Mouse (Mus musculus): ENCODE results near the gene Gcn1l1. TPM values are rescaled to one million over a fixed set of nuclear protein-coding genes. Genes with fewer than 3 reads are reported as not detected.

Gene Gcn1l1
- polyA plus RNA-seq, 1 experiment from 2014 or later = 47.8 TPM

DNA sequence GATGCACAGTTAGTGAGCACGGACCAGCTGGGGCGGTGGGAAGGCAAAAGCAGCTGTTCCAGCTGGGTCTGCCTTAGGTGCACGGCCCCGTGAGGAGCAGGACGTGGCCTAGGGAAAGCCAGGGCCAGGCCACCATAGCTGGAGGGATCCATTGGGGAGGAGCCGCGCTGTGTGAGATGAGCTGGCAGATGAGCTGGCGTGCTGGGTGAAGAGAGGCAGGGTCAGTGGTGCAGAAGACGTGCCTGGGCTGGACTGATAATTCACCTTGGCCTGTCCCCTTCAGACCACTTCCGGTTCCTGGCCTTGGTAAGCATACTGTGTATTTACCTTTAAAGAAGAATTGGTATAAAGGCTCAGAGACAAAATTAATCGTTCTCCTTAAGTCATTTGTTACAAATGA is 46.5 kb downstream of the Gcn1l1 start:
- Histone ChIP-seq H3K27me3 (ENCODE audit: insufficient read depth, poor library complexity, severe bottlenecking) (no peaks in the 10 kb centered on the region), H3K4me1 (0 out of 2 replicates have a peak, but pooled peaks cover 9% of the 10 kb centered on the region), H3K4me3 (no peak overlapping the region), H3K27ac (no peak overlapping the region; the same call in 1 of the 2 replicates), H3K9me3 (no peaks in the 10 kb centered on the region), H3K36me3 (peaks cover 99% of the 10 kb centered on the region)
- 86% methylated on average over 11 of the region's 11 CpGs for WGBS
- no peak for DNase-seq (ENCODE audit: low spot score)

- Histone ChIP-seq H3K4me3 (no peak overlapping the region), H3K36me3 (peaks cover 100% of the 10 kb centered on the region), H3K4me1 (0 out of 2 replicates have a peak, but pooled peaks cover 9% of the 10 kb centered on the region), H3K27ac (no peak overlapping the region), H3K27me3 (ENCODE audit: insufficient read depth, poor library complexity, severe bottlenecking) (no peaks in the 10 kb centered on the region), H3K9me3 (no peaks in the 10 kb centered on the region)
- no peak for DNase-seq (ENCODE audit: low spot score)
- whole genome bisulfite sequencing = 91% methylated on average over 9 of the region's 9 CpGs
Observed at GRCm38 (mm10) chr5:115613332-115613731, 48.3 kb downstream of the Gcn1l1 start.

- 0 out of 2 replicates have a peak, but pooled peaks cover 7% of the 10 kb centered on the region for H3K4me1 ChIP-seq
- H3K36me3 ChIP-seq = peaks cover 100% of the 10 kb centered on the region
- no peaks in the 10 kb centered on the region for H3K27me3 ChIP-seq (ENCODE audit: insufficient read depth, poor library complexity, severe bottlenecking)
- DNase-seq (ENCODE audit: low spot score) = no peak
- H3K9me3 ChIP-seq = no peaks in the 10 kb centered on the region
- no peak overlapping the region for H3K4me3 ChIP-seq
- WGBS = 75% methylated on average over 7 of the region's 7 CpGs
- no peak overlapping the region for H3K27ac ChIP-seq
Observed at GRCm38 (mm10) chr5:115614948-115615347, 49.9 kb downstream of the Gcn1l1 start.

GRCm38 (mm10) chr5:115619690-115620089 is 54.6 kb downstream of the Gcn1l1 start:
- no peaks in the 10 kb centered on the region for H3K9me3 ChIP-seq
- no peak overlapping the region for H3K4me3 ChIP-seq
- no peak overlapping the region for H3K27ac ChIP-seq
- DNase-seq (ENCODE audit: low spot score) = no peak
- H3K27me3 ChIP-seq (ENCODE audit: insufficient read depth, poor library complexity, severe bottlenecking) = no peaks in the 10 kb centered on the region
- WGBS = 92% methylated on average over 15 of the region's 15 CpGs
- 0 out of 2 replicates have a peak, but pooled peaks cover 7% of the 10 kb centered on the region for H3K4me1 ChIP-seq
- H3K36me3 ChIP-seq = peaks cover 86% of the 10 kb centered on the region

DNA sequence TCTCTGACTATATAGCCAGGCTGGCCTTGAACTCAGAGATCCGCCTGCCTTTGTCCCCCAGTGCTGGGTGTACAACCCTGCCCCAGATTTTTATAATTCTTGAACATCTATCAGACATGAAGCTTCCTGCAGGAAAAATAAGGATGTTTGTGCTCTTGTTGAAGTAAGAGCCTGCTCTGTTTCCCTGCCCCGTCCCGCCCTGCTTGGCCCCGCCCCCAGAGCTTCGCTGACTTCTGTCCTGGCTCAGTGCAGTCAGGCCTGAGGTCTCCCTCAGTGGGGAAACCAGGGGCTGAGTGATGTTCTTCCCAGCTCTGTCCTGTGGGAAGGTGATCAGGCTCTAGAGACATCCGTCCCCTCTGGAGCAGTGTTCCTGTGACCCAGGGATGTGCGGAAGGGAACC is 57.6 kb downstream of the Gcn1l1 start:
- Histone ChIP-seq H3K27me3 (ENCODE audit: insufficient read depth, poor library complexity, severe bottlenecking) (no peaks in the 10 kb centered on the region), H3K4me1 (0 out of 2 replicates have a peak, but pooled peaks cover 3% of the 10 kb centered on the region), H3K9me3 (no peaks in the 10 kb centered on the region), H3K36me3 (peaks cover 56% of the 10 kb centered on the region), H3K4me3 (no peak overlapping the region), H3K27ac (no peak overlapping the region)
- WGBS = 91% methylated on average over 7 of the region's 7 CpGs
- DNase-seq (ENCODE audit: low spot score) = no peak

DNA sequence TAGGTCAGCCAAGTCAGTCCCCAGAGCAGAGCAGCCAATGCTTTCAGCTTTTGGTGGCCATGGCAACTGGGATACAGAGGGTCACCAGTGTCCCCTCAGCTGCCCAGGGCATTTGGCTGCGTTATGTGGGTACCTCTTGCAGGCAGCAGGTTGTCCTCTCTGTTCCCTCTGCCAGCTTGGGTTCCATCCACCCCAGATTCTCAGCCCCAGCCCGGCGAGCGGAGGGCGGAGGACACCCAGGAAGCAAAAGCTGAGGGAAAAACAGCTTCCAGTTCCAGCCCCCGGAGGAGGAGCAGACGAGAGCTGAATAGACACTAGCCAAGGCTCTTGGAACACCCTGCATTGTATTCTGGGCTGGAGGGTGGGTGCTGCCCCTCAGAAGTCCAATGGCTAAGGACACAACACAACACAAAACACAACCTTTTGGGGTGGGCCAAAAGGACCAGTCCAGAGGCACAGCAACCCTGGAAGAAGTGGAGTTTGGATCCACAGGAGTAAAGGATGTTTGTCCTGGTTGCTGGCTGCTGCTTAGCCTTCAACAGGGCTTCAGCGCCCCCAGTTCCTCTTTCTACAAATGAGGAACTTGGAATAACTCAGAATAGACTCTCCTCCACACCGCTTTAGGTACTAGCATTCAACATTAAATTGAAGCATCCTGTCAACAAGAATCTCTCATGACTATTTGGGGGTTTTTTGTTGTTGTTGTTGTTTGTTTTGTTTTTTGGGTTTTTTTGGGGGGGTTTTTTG is 58.8 kb downstream of the Gcn1l1 start:
- Histone ChIP-seq H3K4me3 (no peak overlapping the region), H3K27ac (no peak overlapping the region)

DNA sequence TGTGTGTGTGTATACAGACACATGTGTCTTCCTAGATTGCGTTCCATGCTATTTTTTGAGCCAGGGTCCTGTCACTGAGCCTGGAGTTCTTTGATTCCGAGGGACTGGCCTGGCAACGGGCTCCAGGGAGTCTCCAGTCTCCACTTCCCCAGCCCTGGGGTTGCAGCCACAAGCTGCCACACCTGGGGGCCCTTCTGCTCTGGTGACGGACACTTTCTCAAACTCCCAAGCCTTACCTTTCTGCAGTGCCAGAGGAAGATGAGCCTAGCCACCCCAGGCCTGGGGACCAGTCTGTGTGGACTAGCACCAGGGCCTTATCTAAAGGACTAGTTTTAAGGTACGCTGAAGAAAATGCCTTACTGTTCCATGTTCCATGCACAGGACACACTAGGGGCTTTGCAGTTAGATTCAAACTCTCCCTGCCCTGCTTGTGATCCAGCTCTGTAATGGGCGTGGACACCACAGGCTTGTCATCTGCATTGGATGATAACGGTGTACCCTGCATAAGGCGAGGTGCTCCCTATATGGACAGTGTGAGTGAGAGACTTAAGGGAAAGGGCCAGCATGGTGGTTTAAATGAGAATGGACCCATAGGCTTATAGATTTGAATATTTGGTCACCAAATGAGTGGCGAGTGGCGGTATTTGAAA is 61.3 kb downstream of the Gcn1l1 start:
- no peaks in the 10 kb centered on the region for H3K9me3 ChIP-seq
- H3K4me3 ChIP-seq = no peak overlapping the region
- peaks cover 19% of the 10 kb centered on the region for H3K36me3 ChIP-seq
- peak; percentile 85 for DNase-seq (ENCODE audit: low spot score)
- 71% methylated on average over 10 of the region's 10 CpGs for WGBS
- H3K4me1 ChIP-seq = peaks cover 11% of the 10 kb centered on the region
- no peaks in the 10 kb centered on the region for H3K27me3 ChIP-seq (ENCODE audit: insufficient read depth, poor library complexity, severe bottlenecking)
- H3K27ac ChIP-seq = peak overlapping the region; percentile 63; the same call in 1 of the 2 replicates

More for the DNA sequence above, 58.8 kb downstream of the Gcn1l1 start:
- DNase-seq (ENCODE audit: low spot score) = no peak
- H3K9me3 ChIP-seq = no peaks in the 10 kb centered on the region
- WGBS = 84% methylated on average over 9 of the region's 9 CpGs
- H3K4me1 ChIP-seq = 0 out of 2 replicates have a peak, but pooled peaks cover 3% of the 10 kb centered on the region
- H3K27me3 ChIP-seq (ENCODE audit: insufficient read depth, poor library complexity, severe bottlenecking) = no peaks in the 10 kb centered on the region
- peaks cover 44% of the 10 kb centered on the region for H3K36me3 ChIP-seq

GRCm38 (mm10) chr5:115628083-115628482 is 63.0 kb downstream of the Gcn1l1 start:
- H3K27me3 ChIP-seq (ENCODE audit: insufficient read depth, poor library complexity, severe bottlenecking) = no peaks in the 10 kb centered on the region
- WGBS = 71% methylated on average over 8 of the region's 8 CpGs

DNA sequence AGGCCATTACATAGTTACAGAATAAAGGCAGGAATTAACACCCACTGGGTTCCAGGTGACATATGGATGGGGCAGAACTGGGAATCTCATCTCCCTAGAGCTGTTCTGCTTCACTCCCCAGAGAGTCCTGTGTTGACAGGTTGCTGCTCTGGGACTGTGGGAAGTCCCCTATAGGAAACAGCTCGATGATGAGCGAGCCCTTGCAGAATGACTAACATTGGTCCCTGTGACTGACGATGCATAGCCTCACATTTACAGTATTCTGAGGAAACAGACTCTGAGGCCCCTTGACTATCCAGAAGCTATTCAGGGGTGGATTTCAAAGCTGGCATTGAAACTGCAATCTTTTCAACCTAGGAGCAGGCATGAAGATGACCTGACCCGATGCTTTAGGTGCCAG is 64.6 kb downstream of the Gcn1l1 start:
- H3K4me3 ChIP-seq = no peak overlapping the region
- H3K9me3 ChIP-seq = no peaks in the 10 kb centered on the region
- DNase-seq (ENCODE audit: low spot score) = no peak
- 78% methylated on average over 4 of the region's 4 CpGs for WGBS
- 0 out of 2 replicates have a peak, but pooled peaks cover 3% of the 10 kb centered on the region for H3K36me3 ChIP-seq
- no peak overlapping the region for H3K27ac ChIP-seq
- H3K4me1 ChIP-seq = peaks cover 35% of the 10 kb centered on the region
- H3K27me3 ChIP-seq (ENCODE audit: insufficient read depth, poor library complexity, severe bottlenecking) = no peaks in the 10 kb centered on the region

More at GRCm38 (mm10) chr5:115628083-115628482, 63.0 kb downstream of the Gcn1l1 start:
- no peak overlapping the region for H3K4me3 ChIP-seq
- H3K27ac ChIP-seq = no peak overlapping the region
- no peaks in the 10 kb centered on the region for H3K9me3 ChIP-seq
- peaks cover 19% of the 10 kb centered on the region for H3K4me1 ChIP-seq
- no peak for DNase-seq (ENCODE audit: low spot score)
- peaks cover 7% of the 10 kb centered on the region for H3K36me3 ChIP-seq

- H3K27ac ChIP-seq = no peak overlapping the region
- H3K4me3 ChIP-seq = no peak overlapping the region
Observed at GRCm38 (mm10) chr5:115630291-115630690, 65.2 kb downstream of the Gcn1l1 start.

DNA sequence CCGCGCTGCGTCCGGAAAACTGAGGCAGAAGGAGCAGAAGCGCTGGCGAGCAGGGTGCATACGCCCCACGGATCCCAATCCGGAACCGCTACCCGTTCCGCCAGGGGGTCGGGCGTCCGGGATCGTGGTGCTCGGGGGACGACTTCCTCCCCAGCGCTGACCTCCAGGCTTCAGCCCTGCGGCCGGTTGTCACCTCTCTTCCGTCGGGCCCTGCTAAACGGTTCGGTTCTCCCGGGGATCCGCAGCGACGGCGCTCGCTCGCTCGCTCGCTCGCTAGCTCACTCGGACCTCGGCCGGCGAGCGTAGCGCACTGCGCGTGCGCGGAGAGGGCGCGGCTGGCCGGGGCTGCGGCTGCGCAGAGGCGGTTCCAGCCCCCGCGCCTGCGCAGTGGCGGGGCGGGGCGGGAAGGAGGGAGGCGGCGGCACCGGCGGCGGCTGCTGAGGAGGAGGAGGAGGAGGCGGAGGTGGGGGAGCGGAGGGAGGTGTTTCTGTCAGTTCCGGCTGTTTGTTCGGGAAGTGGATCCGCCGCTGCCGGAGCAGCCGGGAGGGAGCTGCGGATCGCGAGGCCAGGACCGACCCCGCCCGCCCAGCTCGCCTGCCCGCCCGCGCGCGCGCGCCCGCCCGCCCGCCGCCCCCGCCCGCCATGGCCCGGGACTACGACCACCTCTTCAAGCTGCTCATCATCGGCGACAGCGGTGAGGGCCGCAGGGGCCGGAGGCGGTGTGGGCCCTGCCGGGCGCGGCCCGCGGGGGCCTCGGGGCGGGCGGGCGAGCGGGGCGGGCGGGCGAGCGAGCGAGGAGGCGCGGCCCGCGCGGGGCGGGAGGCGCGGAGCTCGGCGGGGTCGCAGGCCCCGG is 66.7 kb downstream of the Gcn1l1 start, which contains the start of gene Rab35:
Gene Rab35 (plus strand): TSS at position 404 of the 853 bp plus-strand sequence.
- peak within 1 kb of the TSS; percentile 89 for H3K27ac ChIP-seq
- peak within 1 kb of the TSS; percentile 77 for H3K4me3 ChIP-seq
- 0 out of 2 replicates have a peak, but pooled peaks cover 3% of the 10 kb centered on the region for H3K36me3 ChIP-seq
- DNase-seq (ENCODE audit: low spot score) = peak; percentile 96
- WGBS = under 1% methylated on average over 64 of the region's 125 CpGs
- no peaks in the 10 kb centered on the region for H3K27me3 ChIP-seq (ENCODE audit: insufficient read depth, poor library complexity, severe bottlenecking)
- peaks cover 46% of the 10 kb centered on the region for H3K4me1 ChIP-seq
- H3K9me3 ChIP-seq = no peaks in the 10 kb centered on the region

More at GRCm38 (mm10) chr5:115630291-115630690, 65.2 kb downstream of the Gcn1l1 start:
- H3K36me3 ChIP-seq = 0 out of 2 replicates have a peak, but pooled peaks cover 3% of the 10 kb centered on the region
- H3K4me1 ChIP-seq = peaks cover 41% of the 10 kb centered on the region
- no peaks in the 10 kb centered on the region for H3K9me3 ChIP-seq
- DNase-seq (ENCODE audit: low spot score) = no peak
- 41% methylated on average over 5 of the region's 5 CpGs for WGBS
- H3K27me3 ChIP-seq (ENCODE audit: insufficient read depth, poor library complexity, severe bottlenecking) = no peaks in the 10 kb centered on the region

DNA sequence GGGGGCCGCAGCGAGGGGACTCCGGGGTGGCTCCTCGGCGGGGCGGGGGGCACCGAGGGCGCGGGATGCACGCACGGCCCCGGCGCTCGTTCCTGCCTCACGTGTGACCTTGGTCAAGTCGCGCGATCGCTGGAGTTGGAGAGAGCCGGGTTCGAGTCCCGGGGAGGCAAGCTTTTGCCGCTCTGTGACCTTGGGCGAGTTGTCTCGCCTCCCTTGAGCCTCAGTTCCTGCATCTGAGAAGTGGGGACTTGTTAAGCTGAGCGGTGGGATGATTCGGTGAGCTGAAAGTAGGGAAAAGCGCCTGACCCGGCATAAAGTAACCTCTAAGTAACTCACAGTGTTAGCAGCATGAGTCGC is 67.3 kb downstream of the Gcn1l1 start:
- no peaks in the 10 kb centered on the region for H3K9me3 ChIP-seq
- H3K27me3 ChIP-seq (ENCODE audit: insufficient read depth, poor library complexity, severe bottlenecking) = no peaks in the 10 kb centered on the region
- H3K36me3 ChIP-seq = peaks cover 8% of the 10 kb centered on the region; the same call in 1 of the 2 replicates
- DNase-seq (ENCODE audit: low spot score) = no peak
- H3K4me1 ChIP-seq = peaks cover 51% of the 10 kb centered on the region
- H3K4me3 ChIP-seq = peak overlapping the region; percentile 77
- 2% methylated on average over 27 of the region's 30 CpGs for WGBS
- peak overlapping the region; percentile 89 for H3K27ac ChIP-seq

All from heart, embryonic 10.5 days (tissue).